ENCODE assay signal across 24 mouse cellular contexts in the genomic region with DNA sequence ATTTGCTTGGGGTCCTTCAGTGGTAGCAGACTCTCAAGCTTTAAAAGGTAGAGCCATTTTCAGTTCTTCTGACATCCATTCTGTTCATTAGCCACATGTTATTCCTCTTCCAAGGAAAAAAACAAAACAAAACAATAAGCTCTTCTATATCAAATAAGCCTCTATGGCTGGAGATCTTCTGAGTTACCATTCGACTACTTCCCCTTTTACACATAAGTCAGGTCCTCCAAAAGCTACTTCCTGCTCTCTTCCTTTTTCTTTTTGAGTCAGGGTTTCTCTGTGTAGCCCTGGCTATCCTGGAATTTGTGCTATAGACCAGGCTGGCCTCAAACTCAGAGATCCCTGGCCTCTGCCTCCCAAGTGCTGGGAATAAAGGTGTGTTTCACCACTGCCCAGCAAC. TPM values are rescaled to one million over a fixed set of nuclear protein-coding genes. Genes with fewer than 3 reads are reported as not detected.
DNase-seq lines count a peak whose midpoint lies in the region; ATAC-seq lines count a peak whose summit lies in the region.
"Had no signal": no experiment of that assay in that cellular context is flagged by ENCODE, and none has a peak within 500 bp of the region (broad histone marks: within the 10 kb centered on the region; RNA-seq: fewer than 3 reads in every experiment).

No protein-coding gene starts in this region.

- peak; percentile 47 for DNase-seq in A20 (ENCODE audit: low read depth, low spot score)
- peak; percentile 39 for DNase-seq in MEL-GATA-1-ER (ENCODE audit: extremely low read depth, low read depth)
- DNase-seq in ovary, adult 18-20 months (ENCODE audit: low spot score) = no peak
- no peak for DNase-seq in thymus, postnatal 4 days
- no peak for DNase-seq in heart, adult 11 months
- DNase-seq: adrenal gland, adult 8-10 months; adrenal gland, postnatal 25 days; cerebellum, adult 11-12 months; cerebellum, adult 8-10 months; cerebellum, postnatal 10 days; cerebellum, postnatal 36 days; gastrocnemius, adult 2 months; gastrocnemius, postnatal 14 days; heart, adult 2 months; heart, postnatal 14 days; heart, postnatal 4 days had no signal

- ATAC-seq in megakaryocyte, adult 5-6 weeks (ENCODE audit: poor library complexity, severe bottlenecking) = peak; percentile 56
- ATAC-seq: activated CD4-positive, CD25-positive, alpha-beta regulatory T cell, adult 4 months; forebrain, embryonic 13.5 days; forebrain, embryonic 16.5 days; hindbrain, postnatal 0 days; inflammation-experienced regulatory T-cells, adult 6 months; intestine, embryonic 16.5 days had no signal

RNA-seq across cellular contexts. Expression of a gene that starts 9.9 kb away (rescaled TPM):
- total RNA-seq in megakaryocyte, adult 5-6 weeks (2015) = 4.9 and 10.1 TPM in 2 replicates
- 13.4 and 15.2 TPM in 2 replicates for total RNA-seq in megakaryocyte, adult 5-6 weeks (2017)

RNA-seq across cellular contexts. Expression of a gene that starts 36.0 kb away (rescaled TPM):
- 25.8 and 29.6 TPM in 2 replicates for total RNA-seq in megakaryocyte, adult 5-6 weeks (2015)
- total RNA-seq in megakaryocyte, adult 5-6 weeks (2017) = 47.1 and 50.8 TPM in 2 replicates

RNA-seq across cellular contexts. Expression of a gene that starts 57.8 kb away (rescaled TPM):
- 0.11 and 0.14 TPM in 2 replicates for total RNA-seq in megakaryocyte, adult 5-6 weeks (2015)
- not detected in 2 replicates for total RNA-seq in megakaryocyte, adult 5-6 weeks (2017)
- total RNA-seq: G1E had no signal

Comparison
In these comparisons a context has a peak if more than half of its experiments do, and no peak if none do; other contexts are left out.
1. DNase-seq: peak in A20 (single experiment) and MEL-GATA-1-ER (single experiment); none in ovary, adult 18-20 months (single experiment), thymus, postnatal 4 days (single experiment) and heart, adult 11 months (single experiment).